Mouse (Mus musculus): ENCODE results near the gene Map3k20.

Map3k20 gene

GRCm38 (mm10) chr2:72383321-72383720 is 97.9 kb downstream of the Map3k20 start:
- no peak for DNase-seq

DNA sequence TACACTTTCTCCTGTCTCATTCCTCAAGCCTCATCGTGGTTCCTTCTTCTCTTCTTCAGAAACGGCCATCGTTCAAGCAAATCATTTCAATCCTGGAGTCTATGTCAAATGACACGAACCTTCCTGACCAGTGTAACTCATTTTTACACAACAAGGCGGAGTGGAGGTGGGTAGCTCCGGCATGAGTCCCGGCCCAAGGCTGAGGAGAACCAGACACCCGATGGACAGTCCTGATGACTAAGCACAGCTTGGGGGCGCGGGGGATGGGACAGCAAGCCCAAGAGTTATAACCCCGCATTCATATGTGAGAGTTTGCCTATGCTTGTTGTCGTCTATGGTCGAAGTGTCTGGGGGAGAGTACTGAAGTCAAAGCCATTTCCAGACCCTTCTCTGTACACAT is 104.0 kb downstream of the Map3k20 start:
- no peak for DNase-seq

GRCm38 (mm10) chr2:72389942-72390341 is 104.5 kb downstream of the Map3k20 start:
- DNase-seq, result peak; percentile 51

DNA sequence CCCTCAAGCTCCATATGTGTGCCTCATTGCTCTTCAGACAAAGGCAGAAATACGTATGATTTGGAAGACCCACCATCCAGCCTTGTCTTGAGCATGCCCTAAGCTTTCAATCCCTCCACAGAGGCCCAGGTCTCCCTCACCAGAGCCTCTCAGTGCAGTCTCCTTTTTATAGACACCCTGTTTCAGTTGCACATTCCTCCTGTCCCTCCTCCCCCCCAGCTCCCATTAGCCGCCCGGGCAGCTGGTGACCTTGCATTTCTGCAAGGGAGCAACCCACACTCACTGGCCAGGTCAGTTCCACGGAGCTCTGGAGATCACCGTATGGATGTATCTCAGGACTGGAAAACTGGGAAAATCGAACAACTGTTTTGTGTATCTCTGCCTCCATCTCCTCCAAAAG is 105.0 kb downstream of the Map3k20 start:
- no peak for DNase-seq

- no peak for DNase-seq
These were observed 105.6 kb downstream of the Map3k20 start for GRCm38 (mm10) chr2:72391024-72391423.

GRCm38 (mm10) chr2:72391721-72392120 is 106.3 kb downstream of the Map3k20 start:
- DNase-seq, result no peak

GRCm38 (mm10) chr2:72392316-72392715 is 106.9 kb downstream of the Map3k20 start:
- DNase-seq, result no peak

DNA sequence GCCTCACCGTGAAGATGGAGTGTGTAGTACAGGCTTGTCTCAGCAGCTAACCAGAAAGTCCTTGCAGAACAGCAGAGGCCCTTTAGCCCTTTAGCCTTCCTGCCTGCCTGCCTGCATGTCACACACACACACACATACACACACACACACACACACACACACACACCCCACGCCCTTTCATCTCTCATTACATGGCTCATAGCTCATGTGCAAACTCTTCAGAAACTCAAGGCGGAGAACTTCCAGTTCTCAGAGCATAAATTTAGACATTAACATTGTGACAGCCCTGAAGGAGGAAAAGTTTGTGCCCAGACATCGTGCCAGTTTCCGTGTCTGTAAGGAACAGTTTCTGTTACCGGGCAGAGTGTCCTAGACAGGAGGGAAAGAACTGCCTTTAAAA is 111.5 kb downstream of the Map3k20 start:
- DNase-seq, result no peak

DNA sequence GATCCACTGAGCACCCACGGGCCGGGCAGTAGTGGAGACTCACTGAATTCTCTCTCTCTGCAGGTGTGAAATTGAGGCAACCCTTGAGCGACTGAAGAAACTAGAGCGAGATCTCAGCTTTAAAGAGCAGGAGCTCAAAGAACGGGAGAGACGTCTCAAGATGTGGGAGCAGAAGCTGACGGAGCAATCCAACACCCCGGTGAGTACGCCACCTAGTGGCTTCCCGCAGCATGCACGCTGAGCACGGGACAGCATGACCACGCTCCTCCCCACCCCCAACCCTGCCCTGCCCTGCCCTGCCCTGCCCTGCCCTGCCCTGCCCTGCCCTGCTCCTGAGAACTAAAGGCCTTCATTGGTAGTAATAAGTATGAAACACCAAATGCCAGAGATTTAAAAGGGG is 112.8 kb downstream of the Map3k20 start:
- DNase-seq, result no peak

GRCm38 (mm10) chr2:72399469-72400195 is 114.2 kb downstream of the Map3k20 start:
- no peak for DNase-seq

DNA sequence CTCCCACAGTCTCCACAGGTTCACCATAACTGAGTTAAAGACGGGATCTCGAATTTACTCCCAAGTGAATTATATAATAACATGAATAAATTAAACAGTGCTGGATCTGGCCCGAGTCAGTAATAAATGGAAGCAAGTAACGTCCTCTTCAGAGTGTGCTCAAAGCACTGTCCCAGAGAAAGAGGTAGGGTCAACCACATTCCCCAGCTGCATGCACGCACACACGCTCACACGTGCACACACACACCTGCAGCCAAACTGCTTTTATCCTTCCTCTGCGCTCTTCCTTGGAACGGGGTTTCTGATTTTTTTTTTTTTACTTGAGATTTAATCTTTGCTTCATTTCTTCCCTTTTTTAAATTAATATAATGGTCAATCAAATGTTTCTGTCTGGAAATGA is 115.9 kb downstream of the Map3k20 start:
- no peak for DNase-seq

DNA sequence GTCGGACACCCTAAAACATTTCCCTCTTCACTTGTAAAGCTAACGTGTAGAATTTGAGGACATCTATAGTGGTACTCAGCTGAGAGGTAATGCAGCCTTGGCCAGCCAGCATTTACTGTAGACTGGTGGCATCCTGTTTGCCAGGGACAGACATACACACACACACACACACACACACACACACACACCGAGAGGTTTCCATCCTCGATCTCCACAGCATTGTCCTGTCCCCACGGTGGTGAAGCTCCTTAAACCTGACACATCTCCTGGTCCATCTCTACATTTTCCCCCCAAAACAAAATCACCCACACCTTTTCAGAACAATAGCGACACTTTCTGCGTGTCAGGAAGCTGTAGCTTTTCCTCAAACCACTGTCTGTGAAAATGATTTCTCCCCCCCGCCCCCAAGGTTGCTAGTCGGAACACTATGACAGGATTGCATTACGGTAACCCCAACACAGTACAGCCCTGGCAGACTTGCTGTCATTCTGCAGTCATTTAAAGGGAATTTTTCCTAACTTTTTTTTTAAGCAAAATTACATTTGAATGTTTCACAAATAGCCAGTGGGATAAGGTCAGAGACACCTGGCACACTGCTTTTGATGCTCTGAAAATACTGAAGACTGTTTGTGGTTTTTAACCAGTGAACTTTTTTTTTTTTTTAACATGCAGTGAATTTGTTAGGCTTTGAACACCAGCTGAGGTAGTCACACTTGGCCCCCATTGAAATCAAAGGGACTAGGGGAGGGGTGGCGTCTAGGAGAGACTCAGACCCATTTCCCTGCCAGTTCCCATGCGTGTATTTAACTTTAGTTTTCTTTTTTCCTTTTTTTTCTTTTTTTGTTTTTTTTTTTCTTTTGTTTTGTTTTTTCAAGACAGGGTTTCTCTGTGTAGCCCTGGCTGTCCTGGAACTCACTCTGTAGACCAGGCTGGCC is 120.5 kb downstream of the Map3k20 start:
- DNase-seq, result no peak

DNA sequence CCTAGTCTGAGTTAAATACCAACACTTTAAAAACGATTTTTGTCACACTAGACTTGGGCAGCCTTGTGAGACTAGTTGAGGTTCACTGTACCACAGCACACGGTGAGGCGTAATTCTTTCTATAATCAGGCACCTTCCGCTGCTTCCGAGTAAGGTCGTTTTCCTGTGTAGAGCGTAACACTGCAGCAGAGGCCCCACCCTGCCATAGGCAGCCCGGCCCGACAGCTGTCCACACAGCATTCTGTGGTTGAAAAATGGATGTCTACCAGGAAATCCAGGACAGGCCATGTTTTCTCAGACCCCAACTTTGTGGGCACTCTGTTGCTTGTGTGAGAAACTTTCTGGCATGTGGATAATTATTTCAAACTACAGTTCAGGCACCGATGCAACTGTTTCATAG is 121.3 kb downstream of the Map3k20 start:
- no peak for DNase-seq

- DNase-seq, result no peak
These were observed 122.1 kb downstream of the Map3k20 start for GRCm38 (mm10) chr2:72407341-72408092.

DNA sequence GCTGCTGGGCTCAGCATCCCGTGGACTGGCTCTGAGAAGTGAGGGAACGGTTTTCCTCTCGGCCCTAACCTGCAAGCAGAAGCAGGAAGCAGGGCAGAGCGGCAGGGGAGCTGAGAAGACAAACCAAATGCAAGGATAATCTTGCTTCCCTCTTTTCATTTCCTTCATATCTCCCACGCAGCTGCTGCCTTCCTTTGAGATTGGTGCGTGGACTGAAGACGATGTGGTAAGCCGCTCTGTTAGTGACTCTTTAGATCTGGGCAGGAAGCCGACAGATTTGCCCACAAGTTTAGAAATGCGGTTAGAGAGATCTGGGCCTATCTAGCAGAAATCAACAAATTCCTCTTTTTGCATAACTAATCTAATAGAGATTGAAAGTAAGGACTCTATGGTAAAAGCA is 124.5 kb downstream of the Map3k20 start:
- no peak for DNase-seq

GRCm38 (mm10) chr2:72412266-72412665 is 126.8 kb downstream of the Map3k20 start:
- DNase-seq, result no peak

- no peak for DNase-seq
These were observed 130.0 kb downstream of the Map3k20 start for GRCm38 (mm10) chr2:72415416-72415815.

DNA sequence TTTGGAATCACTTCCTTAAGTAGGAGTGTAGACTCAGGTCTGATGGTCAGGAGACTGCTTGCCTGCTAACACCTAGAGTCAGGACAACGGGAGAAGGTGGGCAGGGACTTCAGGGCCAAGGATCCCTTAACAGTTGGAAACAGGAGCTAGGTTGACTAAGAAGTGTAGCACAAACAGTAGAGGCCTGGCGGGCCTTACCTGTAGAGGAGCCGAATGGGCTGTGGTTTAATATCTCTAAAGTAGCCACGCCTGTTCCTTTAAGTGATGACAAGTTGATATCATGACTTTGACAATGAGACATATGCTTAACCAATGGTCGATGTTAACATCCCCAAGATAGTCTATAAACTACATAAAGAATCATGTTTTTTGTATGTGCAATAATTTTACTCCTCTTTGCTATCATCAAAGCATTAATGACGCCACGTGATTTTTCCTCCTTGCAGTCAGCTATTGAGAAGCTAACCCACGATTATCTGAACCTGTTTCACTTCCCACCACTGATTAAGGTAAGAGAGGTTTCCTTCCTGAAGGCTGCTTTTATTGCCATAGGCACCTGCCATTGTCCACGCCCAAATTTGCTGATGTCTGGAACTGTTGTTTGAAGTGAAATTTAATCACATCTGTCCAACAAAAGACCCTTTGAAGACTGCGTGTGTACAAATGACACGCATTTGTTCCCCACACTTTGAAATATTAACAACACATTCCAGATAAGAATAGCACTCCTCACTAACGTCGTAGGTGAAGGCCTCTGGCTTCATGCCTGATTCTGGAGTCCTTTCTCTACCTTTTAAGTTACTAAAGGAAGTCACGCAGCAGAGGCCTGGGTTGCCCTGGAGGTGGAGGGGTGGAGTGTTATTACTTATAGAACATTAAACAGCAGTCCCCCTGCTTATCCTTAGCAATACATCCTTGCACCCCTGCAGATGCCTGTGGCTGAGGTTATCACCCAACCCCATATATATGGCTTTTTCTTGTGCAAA is 131.0 kb downstream of the Map3k20 start:
- no peak for DNase-seq

DNA sequence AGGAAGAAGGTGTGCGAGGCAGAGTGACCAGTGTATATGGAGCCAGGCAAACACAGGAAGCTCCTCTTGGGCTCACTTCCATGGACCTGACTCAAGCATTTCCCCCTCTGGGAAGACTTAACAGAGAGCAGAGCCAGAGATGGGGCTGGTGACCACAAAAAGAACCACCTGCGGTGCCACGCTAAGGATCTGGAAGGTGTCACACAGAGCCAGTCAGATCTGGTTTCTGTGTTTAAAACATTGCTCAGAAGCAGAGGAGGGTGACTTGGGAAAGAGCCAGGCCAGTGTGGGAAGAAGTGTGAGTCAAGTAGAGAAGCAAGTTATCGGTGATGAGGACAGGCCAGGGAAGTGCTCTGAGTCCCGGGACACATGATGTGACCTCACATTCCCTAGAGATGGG is 135.1 kb downstream of the Map3k20 start:
- no peak for DNase-seq

- DNase-seq, result no peak
These were observed 139.2 kb downstream of the Map3k20 start for GRCm38 (mm10) chr2:72424656-72425055.

- DNase-seq, result no peak
These were observed 141.3 kb downstream of the Map3k20 start for GRCm38 (mm10) chr2:72426776-72427175.

DNA sequence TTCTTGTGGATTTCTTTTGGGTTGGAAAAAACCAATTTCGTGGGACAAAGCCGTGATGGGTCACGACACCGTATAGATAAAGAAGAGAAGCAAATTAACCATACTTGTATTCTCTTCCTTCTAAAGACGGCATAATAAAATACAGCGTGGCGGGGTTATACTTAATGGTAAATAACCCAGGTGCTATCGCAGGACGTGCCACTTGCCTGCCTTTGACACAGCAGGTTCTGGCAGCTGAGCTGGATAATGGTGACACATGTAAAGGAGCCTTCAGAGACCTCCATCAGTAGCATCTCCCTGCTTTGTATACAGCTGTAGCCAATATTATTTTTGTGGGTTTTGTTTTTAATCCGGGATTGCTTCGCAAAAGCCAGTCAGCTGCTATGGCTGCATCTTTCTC is 141.9 kb downstream of the Map3k20 start:
- no peak for DNase-seq

Measured in cerebellum, adult 11-12 months (tissue).